Mouse (Mus musculus) left cerebral cortex, postnatal 25 days (tissue): ENCODE results near the gene Arpp21. TPM values are rescaled to one million over a fixed set of nuclear protein-coding genes. Genes with fewer than 3 reads are reported as not detected.

Source experiments
- DNase-seq, 2 experiments: peaks; one replicate each; pipeline ENCODE4 v3.0.0; 2022; ENCODE audit warnings: low spot score in 2 of 2, mixed read lengths in 1 of 2
- intact Hi-C: fragments of 180-260 bp; cut with DNase I; formaldehyde crosslinking; loops from one replicate; pipeline ENCODE4 v1.15.1; 2025
- total RNA-seq, 2 experiments: library from RNA; stranded (reverse); gene quantifications; 2 replicates each; pipeline ENCODE4 v1.2.3; 2021

Arpp21 gene
- total RNA-seq, 2 experiments from 2014 or later: 805 to 898 TPM

DNA sequence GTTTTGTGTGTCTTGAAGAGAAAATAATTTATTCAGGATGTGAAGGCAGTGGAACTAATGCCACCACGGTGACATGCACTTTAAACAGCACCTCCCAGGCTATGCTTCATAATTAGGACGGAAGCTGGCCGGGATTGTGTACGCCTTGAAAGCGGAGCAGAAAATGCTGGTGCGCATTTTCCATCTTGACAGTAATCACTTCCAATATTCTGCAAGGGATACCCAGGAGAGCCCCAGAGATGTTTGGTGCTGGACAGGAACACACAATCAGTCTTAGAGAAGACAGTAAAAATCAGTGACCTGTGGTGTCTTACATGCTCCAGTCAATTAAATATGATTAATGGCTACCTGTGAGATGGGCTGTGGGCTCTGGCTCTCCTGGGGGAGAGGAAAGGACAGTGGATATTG, 112.3 kb downstream of the Arpp21 start:
- intact Hi-C loops: no loop called here
- DNase-seq: no peak

DNA sequence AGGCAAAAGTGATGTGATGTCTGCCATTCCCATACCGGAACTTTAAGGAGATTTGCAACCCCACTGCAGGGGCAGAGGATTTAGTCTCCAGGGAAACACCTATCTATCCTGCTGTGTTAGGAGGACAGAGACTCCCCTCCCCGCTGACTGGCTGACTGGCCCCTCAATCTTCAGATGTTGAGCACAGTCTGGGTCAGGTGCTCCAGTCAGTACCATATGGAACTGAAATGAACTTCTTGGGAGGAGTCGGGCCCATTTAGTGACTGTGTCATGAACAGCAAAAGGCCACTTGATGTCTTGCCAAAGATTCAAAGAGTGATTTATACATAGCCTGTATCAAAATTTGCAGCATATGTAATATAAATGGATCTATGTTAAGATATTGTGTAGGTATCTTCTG, 116.2 kb downstream of the Arpp21 start:
- DNase-seq: no peak
- intact Hi-C loops: no loop called here

DNA sequence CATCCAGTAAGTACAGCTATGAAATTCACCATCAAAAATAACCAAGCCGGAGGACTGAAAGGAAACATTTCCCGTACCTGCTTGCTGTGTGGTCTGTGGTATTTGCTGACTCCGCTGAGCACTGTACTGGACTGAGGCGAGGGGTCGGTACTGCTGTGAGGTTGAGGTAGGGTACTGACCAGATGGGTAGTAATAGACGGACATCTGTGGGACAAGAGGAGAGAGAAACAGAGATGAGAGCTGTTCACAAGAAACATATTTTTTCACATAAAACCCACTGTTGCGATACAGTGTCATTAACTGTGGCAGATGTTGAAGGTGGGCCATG, 116.7 kb downstream of the Arpp21 start:
- intact Hi-C loops: no loop called here
- no peak for DNase-seq

DNA sequence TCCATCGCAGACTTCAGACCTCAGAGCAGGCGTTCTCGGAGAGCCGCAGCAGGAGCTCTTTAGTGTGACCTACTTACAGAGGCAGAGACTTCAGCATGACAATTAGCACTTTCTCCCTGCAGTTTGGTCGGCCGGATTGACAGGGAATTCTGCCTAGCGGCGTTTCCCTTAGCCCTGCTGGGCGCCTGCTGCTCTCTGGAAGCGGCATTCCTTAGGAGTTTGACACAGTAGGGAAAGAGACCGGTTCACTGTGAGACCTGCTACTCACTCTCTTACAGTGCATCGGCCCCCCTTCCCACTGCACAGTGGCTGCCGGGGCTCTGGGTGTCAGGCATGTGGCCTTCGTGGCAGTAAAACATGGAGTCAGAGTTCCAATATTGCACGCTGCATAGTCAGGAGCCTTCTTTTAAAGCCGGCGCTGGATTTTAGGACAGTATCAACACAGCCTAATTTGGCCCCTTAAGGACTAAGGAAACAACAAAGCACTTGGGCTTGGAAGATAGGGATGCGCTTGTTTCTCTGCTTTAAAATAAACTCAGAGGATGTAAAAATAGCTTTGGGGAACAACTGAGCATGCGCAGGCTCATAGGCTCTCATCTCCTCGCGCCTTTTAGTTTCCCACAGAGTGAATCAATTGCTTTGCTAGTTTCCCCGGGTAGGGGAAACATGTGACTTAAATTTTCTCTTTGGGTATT, 117.2 kb downstream of the Arpp21 start:
- DNase-seq: peak in 1 of 2 experiments; percentile 82
- intact Hi-C loops: no loop called here

GRCm38 (mm10) chr9:112117632-112118410, 117.9 kb downstream of the Arpp21 start:
- DNase-seq: no peak
- intact Hi-C loops: no loop called here

DNA sequence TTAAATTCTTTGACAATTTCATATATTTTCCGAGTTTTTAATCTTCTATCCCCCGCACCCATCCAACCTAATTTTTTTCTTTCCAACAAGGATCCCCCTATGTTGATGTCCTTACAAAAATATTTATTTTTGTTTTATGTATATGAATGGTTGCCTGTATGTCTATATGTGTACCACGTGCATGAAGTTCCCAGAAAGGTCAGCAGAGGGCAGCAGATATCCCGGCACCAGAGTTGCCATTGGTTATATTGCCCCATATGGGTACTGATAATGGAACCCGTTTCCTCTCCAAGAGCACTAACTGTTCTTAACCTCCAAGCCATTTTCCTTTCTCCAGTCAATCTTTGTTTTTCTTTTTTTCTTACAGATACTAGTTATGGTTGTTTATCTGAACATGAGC, 124.1 kb downstream of the Arpp21 start:
- intact Hi-C loops: no loop called here
- no peak for DNase-seq

- intact Hi-C loops: no loop called here
Measured at GRCm38 (mm10) chr9:112102852-112103192, 132.9 kb downstream of the Arpp21 start.

DNA sequence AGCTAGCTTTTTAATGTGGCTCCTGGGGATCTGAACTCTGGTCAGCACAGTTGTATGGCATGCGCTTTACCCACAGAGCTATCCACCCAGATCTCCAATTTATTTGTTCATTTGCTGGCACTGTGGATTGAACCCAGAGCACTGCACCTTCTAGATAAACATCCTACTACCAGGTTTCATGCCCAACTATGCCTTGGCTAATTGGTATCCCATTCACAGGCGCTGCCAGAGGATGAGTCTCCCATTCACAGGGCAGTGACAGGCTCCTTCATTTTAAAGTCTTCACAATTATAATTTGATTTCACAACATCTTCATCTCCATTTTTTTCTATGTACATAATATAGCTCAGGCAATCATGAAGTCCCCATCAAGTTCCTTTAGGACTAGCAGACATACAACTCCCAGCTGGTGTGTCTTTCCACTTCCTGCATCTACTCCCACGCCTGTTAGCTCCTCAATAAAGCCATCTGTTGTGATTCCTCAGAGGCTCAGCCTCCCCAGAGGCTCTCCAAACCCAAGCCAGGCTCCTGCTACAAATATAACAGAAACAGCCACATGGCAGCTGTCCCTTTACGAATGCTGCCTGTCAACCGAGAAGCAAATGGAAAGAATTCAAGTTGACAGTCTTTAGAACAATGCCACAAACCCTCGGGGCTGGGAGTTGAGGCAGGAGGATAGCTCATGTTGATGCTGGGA, 133.4 kb downstream of the Arpp21 start:
- peak; percentile 85 to 97 for DNase-seq
- intact Hi-C loops: no loop called here

More at GRCm38 (mm10) chr9:112102852-112103192, 132.9 kb downstream of the Arpp21 start:
- DNase-seq: no peak

- DNase-seq: no peak
- intact Hi-C loops: no loop called here
Measured at GRCm38 (mm10) chr9:112100841-112101595, 134.7 kb downstream of the Arpp21 start.

- DNase-seq: no peak
- intact Hi-C loops: no loop called here
Measured at GRCm38 (mm10) chr9:112098267-112098666, 137.5 kb downstream of the Arpp21 start.

- no peak for DNase-seq
- intact Hi-C loops: no loop called here
Measured at GRCm38 (mm10) chr9:112095708-112096107, 140.0 kb downstream of the Arpp21 start.

DNA sequence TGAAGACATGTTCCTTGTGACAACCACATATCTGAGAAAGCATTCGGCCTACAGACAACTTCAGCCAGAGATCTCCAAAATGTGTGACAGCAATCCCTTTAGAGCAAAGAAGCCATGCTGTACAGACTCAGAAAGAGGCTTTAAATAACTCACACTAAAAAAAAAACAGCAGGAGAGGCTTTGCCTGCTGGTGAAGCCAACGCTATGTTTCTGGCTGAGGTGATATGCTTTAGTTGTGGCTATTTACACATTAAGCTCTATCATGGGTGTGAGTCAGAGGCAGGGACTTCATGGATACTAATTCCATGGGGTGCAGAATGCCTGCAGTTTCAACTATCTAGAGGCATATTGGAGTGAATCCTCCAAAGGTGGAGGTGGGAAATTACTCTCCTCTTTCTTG, 140.5 kb downstream of the Arpp21 start:
- peak in 1 of 2 experiments; percentile 69 for DNase-seq
- intact Hi-C loops: no loop called here

GRCm38 (mm10) chr9:112078903-112079302, 156.8 kb downstream of the Arpp21 start:
- intact Hi-C loops: no loop called here
- no peak for DNase-seq

GRCm38 (mm10) chr9:112078453-112078852, 157.3 kb downstream of the Arpp21 start:
- no peak for DNase-seq
- intact Hi-C loops: no loop called here

GRCm38 (mm10) chr9:112075273-112075672, 160.5 kb downstream of the Arpp21 start:
- intact Hi-C loops: no loop called here
- no peak for DNase-seq

DNA sequence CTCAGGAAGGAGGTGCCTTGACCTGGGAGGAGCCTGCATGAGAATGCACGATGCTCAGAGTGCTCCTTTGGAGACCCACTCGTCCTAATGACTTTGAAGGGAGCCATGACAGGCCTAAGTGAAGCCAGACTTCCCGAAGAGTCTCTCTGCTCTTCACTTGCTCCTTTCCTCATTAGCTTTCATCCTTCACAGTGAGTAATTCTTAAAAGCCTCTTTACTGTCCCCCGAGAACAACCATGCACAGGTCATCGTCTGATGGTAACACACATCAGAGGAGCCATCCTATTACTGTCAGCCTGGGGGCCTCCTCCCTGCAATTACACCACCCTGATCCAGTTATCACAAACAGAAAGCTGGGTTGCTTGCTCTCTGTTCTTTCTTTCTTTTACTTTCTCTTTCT, 160.9 kb downstream of the Arpp21 start:
- no peak for DNase-seq
- intact Hi-C loops: no loop called here

DNA sequence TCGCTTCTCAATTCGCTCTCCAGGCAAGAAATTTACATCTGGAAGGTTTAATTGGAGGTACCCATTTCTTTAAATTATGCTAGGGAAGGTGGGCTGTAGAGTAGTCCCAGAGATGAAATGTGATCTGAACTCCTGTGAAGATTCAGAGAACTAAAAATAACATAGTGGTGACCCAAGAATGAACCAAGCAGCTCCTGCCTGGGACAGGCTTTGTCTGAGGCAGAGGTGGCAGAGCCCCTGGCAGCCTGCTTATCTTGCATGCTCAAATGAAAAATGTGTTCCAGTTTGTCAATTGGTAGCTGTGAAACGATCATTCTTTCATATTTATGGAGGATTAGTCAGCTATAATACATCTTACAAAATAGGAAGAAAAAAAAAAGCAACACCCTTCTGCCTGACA, 164.4 kb downstream of the Arpp21 start:
- intact Hi-C loops: no loop called here
- no peak for DNase-seq

DNA sequence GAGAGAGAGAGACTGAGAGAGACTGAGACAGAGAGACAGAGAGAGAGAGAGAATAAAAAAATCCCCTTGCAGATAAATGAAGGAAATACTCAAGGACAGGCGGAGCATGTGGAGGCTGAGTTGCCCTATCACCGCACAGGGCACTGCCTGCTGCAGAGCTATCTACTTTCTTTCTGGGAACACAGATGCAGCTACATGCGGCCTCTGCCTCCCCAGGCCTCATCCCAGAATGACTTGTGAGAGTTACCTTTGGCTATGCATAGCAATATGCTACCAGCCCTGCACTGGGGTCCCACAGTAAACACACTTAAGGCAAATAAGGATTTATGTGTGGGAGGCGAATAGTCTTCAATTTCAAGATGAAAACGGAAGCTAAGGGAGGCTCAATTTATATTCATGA, 164.8 kb downstream of the Arpp21 start:
- DNase-seq: no peak
- intact Hi-C loops: no loop called here

- intact Hi-C loops: no loop called here
- DNase-seq: peak in 1 of 2 experiments; percentile 65
Measured at GRCm38 (mm10) chr9:112068250-112068649, 167.5 kb downstream of the Arpp21 start.
